Mouse (Mus musculus) cortical plate, adult 2 months (tissue): ENCODE results near the gene Arhgef3. TPM values are rescaled to one million over a fixed set of nuclear protein-coding genes. Genes with fewer than 3 reads are reported as not detected.

Experiments used
- H3K27ac ChIP-seq: fragments of 200-500 bp; 2 replicates; pipeline ENCODE4 v1.5.1; 2012; ENCODE audit warnings: low read length, control low read depth, inconsistent platforms; ENCODE audit not compliant: insufficient read depth
- H3K4me1 ChIP-seq: fragments of 200-500 bp; 2 replicates; pipeline ENCODE4 v1.6.1; 2011; ENCODE audit warnings: low read length; ENCODE audit not compliant: control insufficient read depth, insufficient read depth
- H3K4me3 ChIP-seq: fragments of 200-500 bp; 2 replicates; pipeline ENCODE4 v1.5.1; 2011; ENCODE audit warnings: mild to moderate bottlenecking, low read length, control low read depth; ENCODE audit not compliant: insufficient read depth
- CTCF ChIP-seq: fragments of 200-500 bp; IDR thresholded peaks from 2 replicates; pipeline ENCODE4 v1.5.1; 2011; ENCODE audit warnings: mild to moderate bottlenecking, control low read depth, low read length; ENCODE audit not compliant: insufficient read depth; ENCODE audit errors: extremely low read depth
- POLR2A ChIP-seq: fragments of 200-500 bp; IDR thresholded peaks from 2 replicates; pipeline ENCODE4 v1.6.1; 2011; ENCODE audit warnings: mild to moderate bottlenecking, low read length, control low read depth; ENCODE audit not compliant: insufficient read depth; ENCODE audit errors: extremely low read depth
- polyA plus RNA-seq: library from polyadenylated mRNA; depleted of rRNA; stranded (reverse); fragments of >200 nt; gene quantifications from 2 replicates; pipeline ENCODE4 v1.2.3, GENCODE M21; 2012

Gene Arhgef3
- polyA plus RNA-seq, 1 experiment: 42.9 TPM

DNA sequence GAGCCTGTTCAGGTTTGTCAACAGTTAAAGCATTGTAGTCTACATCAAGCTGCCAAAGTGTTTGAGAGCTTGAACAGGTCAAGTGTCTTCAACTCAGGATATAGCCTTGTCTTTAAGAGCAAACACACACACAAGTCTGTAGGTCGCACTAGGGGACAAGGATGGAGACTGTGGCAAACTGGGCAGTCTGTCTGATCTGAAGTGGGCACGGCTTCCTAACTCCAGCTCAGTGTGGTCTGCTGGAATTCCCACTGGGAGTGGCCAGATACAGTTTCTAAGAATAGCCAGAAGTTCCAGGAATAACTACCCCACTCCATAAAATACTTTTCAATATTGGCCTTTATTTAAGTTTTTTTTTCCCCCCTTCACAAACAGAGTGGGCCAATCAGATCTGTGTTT, 38.2 kb upstream of the Arhgef3 start:
- H3K4me1 ChIP-seq: no peaks in the 10 kb centered on the region
- no peak overlapping the region for H3K27ac ChIP-seq
- no peak overlapping the region for H3K4me3 ChIP-seq
- no peak for TF ChIP-seq CTCF
- TF ChIP-seq POLR2A: no peak

DNA sequence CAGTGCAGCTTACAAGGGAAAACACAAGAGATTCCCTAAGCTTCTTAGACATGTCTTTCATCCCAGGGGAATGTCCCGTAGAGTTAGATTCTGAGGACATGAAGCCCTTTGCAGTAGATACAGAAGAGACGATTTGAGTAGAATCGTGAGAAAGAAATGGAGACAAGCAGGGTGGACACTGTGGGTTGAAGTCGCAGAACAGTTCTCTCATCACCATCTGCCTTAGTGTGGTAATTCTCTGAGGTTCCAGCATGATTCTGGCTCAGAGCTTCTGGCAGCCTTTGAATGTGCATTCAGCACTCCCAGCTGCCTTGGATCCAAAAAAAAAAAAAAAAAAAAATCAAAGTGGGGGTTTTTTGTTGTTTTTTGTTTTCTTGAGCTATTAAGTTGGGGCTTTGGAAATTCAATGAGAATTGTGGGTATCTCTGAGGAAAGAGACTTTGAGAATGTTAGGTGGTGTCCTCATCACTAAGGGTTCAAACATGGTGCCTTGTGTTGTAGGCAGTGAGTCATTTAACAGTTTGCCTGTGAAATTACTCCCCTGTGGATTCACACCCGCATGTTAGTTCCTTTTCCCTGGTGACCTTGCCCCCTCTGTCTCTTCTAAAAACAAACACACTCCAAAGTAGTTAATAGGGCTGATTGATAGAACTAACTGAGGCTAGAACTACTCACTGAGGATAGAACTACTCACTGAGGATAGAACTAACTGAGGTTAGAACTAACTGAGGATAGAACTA, 33.0 kb upstream of the Arhgef3 start:
- no peak overlapping the region for H3K27ac ChIP-seq

DNA sequence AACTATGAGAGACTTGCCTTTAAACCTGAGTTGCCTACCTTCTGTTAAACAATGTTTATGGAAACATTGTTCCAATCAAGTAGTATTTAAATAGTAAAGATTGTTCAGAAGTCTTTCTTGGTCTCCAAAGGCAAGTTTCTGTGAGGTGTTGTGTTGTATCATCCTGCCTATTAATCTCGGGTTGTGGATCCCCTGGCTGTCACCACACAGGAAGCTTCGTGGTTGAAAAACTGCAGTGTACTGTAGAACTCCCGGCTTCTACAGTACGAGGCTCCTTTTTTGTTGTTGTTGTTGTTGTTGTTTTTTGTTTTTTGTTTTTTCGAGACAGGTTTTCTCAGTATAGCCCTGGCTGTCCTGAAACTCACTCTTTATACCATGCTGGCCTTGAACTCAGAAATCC, 29.2 kb upstream of the Arhgef3 start:
- no peak overlapping the region for H3K27ac ChIP-seq
- TF ChIP-seq CTCF: no peak
- no peak for TF ChIP-seq POLR2A
- H3K4me3 ChIP-seq: no peak overlapping the region
- no peaks in the 10 kb centered on the region for H3K4me1 ChIP-seq

More for the DNA sequence above, 33.0 kb upstream of the Arhgef3 start:
- Histone ChIP-seq H3K4me3 (no peak overlapping the region), H3K4me1 (no peaks in the 10 kb centered on the region)
- TF ChIP-seq CTCF (no peak), POLR2A (no peak)

DNA sequence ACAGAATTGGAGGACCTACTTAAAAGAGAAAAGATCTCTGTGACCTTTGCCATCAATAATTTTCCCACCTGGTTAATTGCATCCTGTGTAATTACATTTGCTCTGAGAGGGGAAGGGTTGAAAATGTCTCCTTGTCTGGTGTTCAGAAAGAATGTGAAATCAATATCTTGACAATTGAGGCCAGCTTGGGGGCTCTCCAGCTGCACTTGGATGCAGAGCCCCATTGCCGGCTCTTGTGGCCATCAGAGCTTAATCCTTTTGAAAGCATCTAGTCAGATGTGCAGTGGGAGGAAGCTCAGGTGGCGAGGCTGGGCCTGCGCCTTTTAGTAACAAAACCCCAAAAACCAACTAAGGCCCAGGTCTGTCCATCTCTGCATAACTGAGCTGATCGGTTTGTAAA, 28.7 kb upstream of the Arhgef3 start:
- Histone ChIP-seq H3K4me3 (no peak overlapping the region), H3K4me1 (no peaks in the 10 kb centered on the region), H3K27ac (no peak overlapping the region)
- TF ChIP-seq POLR2A (no peak), CTCF (no peak)

DNA sequence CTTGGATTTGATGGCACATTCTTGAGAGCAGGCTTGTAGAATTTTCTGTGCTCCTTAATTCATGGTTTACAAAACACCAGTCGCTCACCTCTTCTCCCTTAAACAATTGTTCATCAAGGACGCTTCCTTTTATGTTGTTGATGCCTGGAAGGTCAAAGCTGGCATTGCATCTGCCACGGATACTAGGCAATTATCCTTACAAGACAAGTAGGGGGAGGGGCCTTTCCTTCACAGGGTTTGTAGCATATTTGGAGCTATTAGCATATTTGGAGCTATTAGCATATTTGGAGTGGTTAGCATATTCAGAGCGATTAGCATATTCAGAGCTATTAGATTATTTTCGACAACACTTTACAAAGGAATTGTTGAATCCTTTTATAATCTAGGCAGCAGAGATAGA, 20.5 kb upstream of the Arhgef3 start:
- TF ChIP-seq CTCF (no peak), POLR2A (no peak)

DNA sequence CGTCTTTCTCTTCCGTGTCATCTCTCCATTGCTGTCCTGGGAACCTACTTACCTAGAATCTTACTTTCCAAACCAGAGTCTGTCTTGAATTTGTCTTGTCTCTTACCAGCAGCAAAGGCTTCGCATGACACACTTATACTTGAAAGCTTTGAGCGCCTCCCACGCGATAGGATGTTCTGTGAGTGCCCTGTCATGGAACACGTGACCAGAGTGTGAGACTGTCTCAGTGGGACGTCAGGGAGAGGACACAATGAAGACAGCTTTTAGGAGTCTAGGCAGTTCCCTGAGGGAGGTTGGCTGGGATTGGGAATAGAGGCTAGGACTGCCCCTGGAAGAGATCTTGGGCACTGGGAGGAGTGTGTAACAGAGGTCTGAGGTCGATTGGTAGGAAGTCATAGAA, 18.6 kb upstream of the Arhgef3 start:
- Histone ChIP-seq H3K27ac (no peak overlapping the region), H3K4me1 (no peaks in the 10 kb centered on the region), H3K4me3 (no peak overlapping the region)
- no peak for TF ChIP-seq CTCF
- no peak for TF ChIP-seq POLR2A

More for the DNA sequence above, 20.5 kb upstream of the Arhgef3 start:
- Histone ChIP-seq H3K27ac (no peak overlapping the region), H3K4me1 (no peaks in the 10 kb centered on the region), H3K4me3 (no peak overlapping the region)

DNA sequence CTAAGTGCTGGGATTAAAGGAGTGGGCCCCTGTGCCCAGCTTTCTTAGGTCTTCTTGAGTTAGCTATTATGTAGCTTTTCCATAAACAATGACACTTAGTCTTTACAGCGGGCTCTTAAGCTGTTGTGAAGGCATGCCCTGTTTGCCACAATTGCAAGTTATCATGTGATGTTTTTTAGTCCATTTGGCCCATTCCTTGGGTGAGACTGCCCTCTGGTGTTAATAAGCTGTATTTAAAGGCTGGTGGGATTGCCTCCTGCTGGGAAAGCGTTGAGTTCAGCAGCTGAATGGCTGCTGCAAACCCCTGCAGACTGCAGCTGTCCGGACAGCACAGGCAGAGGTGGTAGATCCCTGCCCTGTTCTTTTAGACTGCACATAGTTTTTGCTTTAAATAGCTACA, 17.9 kb upstream of the Arhgef3 start:
- H3K27ac ChIP-seq: no peak overlapping the region
- no peaks in the 10 kb centered on the region for H3K4me1 ChIP-seq
- H3K4me3 ChIP-seq: no peak overlapping the region
- no peak for TF ChIP-seq POLR2A
- TF ChIP-seq CTCF: peak; percentile 81

DNA sequence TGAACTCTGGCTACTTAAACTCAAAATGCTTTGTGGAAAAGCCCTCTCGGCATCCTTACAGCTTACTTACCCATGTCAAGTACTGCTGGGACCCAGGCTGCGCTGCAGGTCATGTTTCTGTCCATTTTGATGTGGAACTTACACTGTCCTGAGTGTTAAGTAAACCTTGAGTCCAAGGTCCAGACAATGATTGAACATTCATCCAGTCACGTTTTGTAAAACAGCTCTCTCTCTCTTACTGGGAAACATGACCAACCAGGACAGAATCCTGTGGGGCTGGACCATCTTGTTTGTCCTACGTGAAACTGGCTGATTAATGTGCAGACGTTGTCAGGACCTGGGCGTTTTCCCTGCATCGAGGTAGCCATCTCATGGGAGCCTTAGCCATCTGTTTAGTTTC, 13.0 kb upstream of the Arhgef3 start:
- H3K27ac ChIP-seq: no peak overlapping the region
- H3K4me1 ChIP-seq: no peaks in the 10 kb centered on the region
- no peak overlapping the region for H3K4me3 ChIP-seq
- no peak for TF ChIP-seq CTCF
- TF ChIP-seq POLR2A: no peak

DNA sequence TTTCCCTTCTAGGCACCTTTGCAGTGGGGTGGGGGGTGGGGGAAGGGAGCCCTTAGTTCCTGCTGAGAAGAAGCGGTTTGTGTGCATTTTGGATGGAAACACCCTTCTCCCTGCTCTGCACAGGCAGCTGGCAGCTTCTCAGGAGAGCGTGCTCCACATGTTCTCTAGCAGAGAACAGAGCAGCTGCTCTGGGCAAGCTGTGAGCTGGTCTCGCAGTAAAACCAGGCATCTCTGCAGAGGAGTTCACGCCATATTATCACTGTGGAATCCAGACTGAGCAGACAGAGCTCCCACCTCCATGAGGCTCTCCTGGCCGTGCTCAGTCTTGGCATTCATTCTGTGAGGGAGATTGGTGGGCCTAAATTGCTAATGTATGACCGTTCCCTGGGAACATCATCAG, 12.0 kb upstream of the Arhgef3 start:
- H3K27ac ChIP-seq: no peak overlapping the region
- no peak overlapping the region for H3K4me3 ChIP-seq
- H3K4me1 ChIP-seq: no peaks in the 10 kb centered on the region
- no peak for TF ChIP-seq CTCF
- TF ChIP-seq POLR2A: no peak

DNA sequence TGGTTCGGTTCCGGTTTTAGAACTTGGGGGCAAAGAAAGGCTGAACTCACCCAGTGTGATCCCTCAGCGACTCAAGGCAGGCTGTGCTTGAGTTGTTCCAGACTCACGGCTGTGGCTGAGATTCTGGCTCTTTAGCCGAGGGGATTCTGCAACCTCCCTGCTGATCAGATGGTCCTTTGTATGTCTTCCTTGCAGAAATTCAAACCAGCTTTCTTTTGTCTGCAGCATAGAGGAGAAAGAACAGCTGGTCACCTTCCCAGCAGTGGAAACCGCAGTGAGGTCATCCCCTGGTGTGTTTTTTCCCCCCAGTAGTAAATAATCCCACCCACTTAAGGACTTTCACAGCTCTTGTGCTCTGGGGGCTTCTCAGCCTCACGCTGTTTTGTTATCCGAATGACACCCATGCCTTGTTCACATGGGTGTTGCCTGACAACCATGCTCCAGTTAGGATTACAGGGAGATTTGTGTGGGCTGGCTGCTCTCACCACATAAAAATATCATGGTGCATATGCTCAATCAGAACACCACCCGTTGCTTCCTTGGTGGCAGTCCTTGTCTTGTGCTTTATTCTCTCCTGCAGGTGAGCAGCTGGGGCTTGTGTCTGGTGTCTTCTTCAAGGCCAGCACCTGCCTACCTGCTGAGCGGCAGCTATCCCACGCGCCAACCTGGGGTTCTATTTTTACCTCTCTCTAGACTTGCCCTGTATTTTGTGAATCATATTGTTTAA, 8.8 kb upstream of the Arhgef3 start:
- H3K4me3 ChIP-seq: no peak overlapping the region
- TF ChIP-seq POLR2A (no peak), CTCF (no peak)
- no peak overlapping the region for H3K27ac ChIP-seq
- H3K4me1 ChIP-seq: no peaks in the 10 kb centered on the region
